Mouse (Mus musculus) liver, embryonic 11.5 days (tissue): ENCODE measurements around the gene Slc15a5. TPM values are rescaled to one million over a fixed set of nuclear protein-coding genes. Genes with fewer than 3 reads are reported as not detected.
"Not testable (repeated sequence)": the region's sequence is repeated elsewhere in the genome, so short reads cannot be mapped to it uniquely, and the experiment has no call there.

Source experiments
- ATAC-seq: fragments of 200-750 bp; cut with Nextera tagmentation; replicated peaks from 2 replicates; pipeline ENCODE4 v1.8.0; 2017; ENCODE audit warnings: moderate number of reproducible peaks, mild to moderate bottlenecking, moderate TSS enrichment, moderate library complexity; ENCODE audit not compliant: low FRiP score
- DNase-seq: peaks from one replicate; pipeline ENCODE4 v3.0.0-alpha.2; 2017; ENCODE audit warnings: low spot score
- H3K27ac ChIP-seq: fragments of 300-500 bp; sonication (generic); 2 replicates; pipeline ENCODE4 v1.5.1; 2014; ENCODE audit warnings: mild to moderate bottlenecking, low read depth, low read length, control low read depth
- H3K27me3 ChIP-seq: fragments of 300-500 bp; sonication (generic); replicated peaks from 2 replicates; pipeline ENCODE4 v1.6.1; 2014; ENCODE audit warnings: low read length, mixed read lengths; ENCODE audit not compliant: control insufficient read depth, insufficient read depth
- H3K36me3 ChIP-seq: fragments of 300-500 bp; sonication (generic); 2 replicates; pipeline ENCODE4 v1.6.1; 2014; ENCODE audit warnings: mild to moderate bottlenecking, low read length, moderate library complexity, mixed read lengths; ENCODE audit not compliant: control insufficient read depth, insufficient read depth
- H3K4me1 ChIP-seq: fragments of 300-500 bp; sonication (generic); replicated peaks from 2 replicates; pipeline ENCODE4 v1.6.1; 2014; ENCODE audit warnings: low read length, mixed read lengths; ENCODE audit not compliant: control insufficient read depth, insufficient read depth
- H3K4me2 ChIP-seq: fragments of 300-500 bp; sonication (generic); 2 replicates; pipeline ENCODE4 v1.6.1; 2014; ENCODE audit warnings: mild to moderate bottlenecking, control low read depth, moderate library complexity
- H3K4me3 ChIP-seq: fragments of 300-500 bp; sonication (generic); 2 replicates; pipeline ENCODE4 v1.5.1; 2014; ENCODE audit warnings: low read depth, low read length, control low read depth
- H3K9ac ChIP-seq: fragments of 300-500 bp; sonication (generic); 2 replicates; pipeline ENCODE4 v1.6.1; 2014; ENCODE audit warnings: low read depth, low read length, control low read depth
- H3K9me3 ChIP-seq: fragments of 300-500 bp; sonication (generic); 2 replicates; pipeline ENCODE4 v1.6.1; 2016; ENCODE audit warnings: low read length, inconsistent platforms, mixed read lengths; ENCODE audit not compliant: control insufficient read depth
- WGBS: fragments of 180-500 bp; shearing (Covaris S2); extraction: QIAGEN DNeasy Blood & Tissue Kit; methylation state at CpG from one replicate; pipeline ENCODE4 v1.1.7; 2014; 5-methylcytosine and 5-hydroxymethylcytosine counted together
- polyA plus RNA-seq: library from polyadenylated mRNA; unstranded; fragments of >200 nt; fragmentation: Nextera tagmentation; extraction: Ambion mirVana; gene quantifications from 2 replicates; pipeline ENCODE4 v1.2.1, GENCODE M21; 2014

The Slc15a5 gene
- polyA plus RNA-seq, 1 experiment from 2014 or later: not detected

GRCm38 (mm10) chr6:138089084-138089483 lies 9.4 kb upstream of the Slc15a5 start:
- DNase-seq: no peak
- WGBS: 58% methylated on average over 8 of the region's 8 CpGs
- H3K4me1 ChIP-seq: no peaks in the 10 kb centered on the region
- H3K27ac ChIP-seq: no peak overlapping the region
- H3K36me3 ChIP-seq: no peaks in the 10 kb centered on the region
- no peak overlapping the region for H3K4me3 ChIP-seq
- H3K4me2 ChIP-seq: no peak overlapping the region
- no peak overlapping the region for H3K9ac ChIP-seq
- no peaks in the 10 kb centered on the region for H3K27me3 ChIP-seq
- ATAC-seq: no peak
- H3K9me3 ChIP-seq: no peaks in the 10 kb centered on the region

GRCm38 (mm10) chr6:138086421-138086820 lies 6.7 kb upstream of the Slc15a5 start:
- H3K27ac ChIP-seq, H3K27me3 ChIP-seq, DNase-seq, ATAC-seq, H3K4me2 ChIP-seq, H3K4me1 ChIP-seq, H3K36me3 ChIP-seq, H3K4me3 ChIP-seq, H3K9ac ChIP-seq, H3K9me3 ChIP-seq: not testable (repeated sequence)

GRCm38 (mm10) chr6:138080778-138081549 lies 1.2 kb upstream of the Slc15a5 start:
- no peaks in the 10 kb centered on the region for H3K27me3 ChIP-seq
- H3K4me3 ChIP-seq: no peak overlapping the region
- H3K27ac ChIP-seq: no peak overlapping the region
- DNase-seq (no peak), ATAC-seq (no peak)
- H3K9ac ChIP-seq: no peak overlapping the region
- no peak overlapping the region for H3K4me2 ChIP-seq
- H3K9me3 ChIP-seq: no peaks in the 10 kb centered on the region
- 78% methylated on average over 6 of the region's 6 CpGs for WGBS
- H3K36me3 ChIP-seq: no peaks in the 10 kb centered on the region
- no peaks in the 10 kb centered on the region for H3K4me1 ChIP-seq

- H3K27ac ChIP-seq: no peak overlapping the region
- H3K4me1 ChIP-seq: no peaks in the 10 kb centered on the region
Measured at GRCm38 (mm10) chr6:138077681-138078439, 1.9 kb downstream of the Slc15a5 start.

GRCm38 (mm10) chr6:138075723-138076122 lies 4.0 kb downstream of the Slc15a5 start:
- no peak overlapping the region for H3K4me3 ChIP-seq
- no peaks in the 10 kb centered on the region for H3K36me3 ChIP-seq
- H3K9ac ChIP-seq: no peak overlapping the region
- no peaks in the 10 kb centered on the region; the same call in 1 of the 2 replicates for H3K9me3 ChIP-seq
- H3K4me2 ChIP-seq: no peak overlapping the region
- H3K27me3 ChIP-seq: no peaks in the 10 kb centered on the region
- no peak for ATAC-seq
- DNase-seq: no peak
- H3K4me1 ChIP-seq: no peaks in the 10 kb centered on the region
- 93% methylated on average over 1 of the region's 1 CpGs for WGBS
- no peak overlapping the region for H3K27ac ChIP-seq

More at GRCm38 (mm10) chr6:138077681-138078439, 1.9 kb downstream of the Slc15a5 start:
- DNase-seq: no peak
- no peak overlapping the region for H3K9ac ChIP-seq
- H3K4me3 ChIP-seq: no peak overlapping the region
- H3K27me3 ChIP-seq: no peaks in the 10 kb centered on the region
- no peak overlapping the region for H3K4me2 ChIP-seq
- ATAC-seq: no peak
- 64% methylated on average over 5 of the region's 5 CpGs for WGBS
- no peaks in the 10 kb centered on the region for H3K36me3 ChIP-seq
- H3K9me3 ChIP-seq: no peaks in the 10 kb centered on the region; the same call in 1 of the 2 replicates

GRCm38 (mm10) chr6:138073540-138073939 lies 6.2 kb downstream of the Slc15a5 start:
- DNase-seq (no peak), ATAC-seq (no peak)
- Histone ChIP-seq H3K4me1 (no peaks in the 10 kb centered on the region), H3K27me3 (no peaks in the 10 kb centered on the region), H3K36me3 (no peaks in the 10 kb centered on the region), H3K9me3 (no peaks in the 10 kb centered on the region; the same call in 1 of the 2 replicates), H3K9ac (no peak overlapping the region), H3K4me2 (no peak overlapping the region), H3K27ac (no peak overlapping the region), H3K4me3 (no peak overlapping the region)
- 71% methylated on average over 2 of the region's 2 CpGs for WGBS

- H3K27ac ChIP-seq: no peak overlapping the region
- no peak for ATAC-seq
- no peaks in the 10 kb centered on the region for H3K27me3 ChIP-seq
- no peak overlapping the region for H3K9ac ChIP-seq
- no peaks in the 10 kb centered on the region for H3K36me3 ChIP-seq
- DNase-seq: no peak
- H3K4me3 ChIP-seq: no peak overlapping the region
- H3K4me1 ChIP-seq: no peaks in the 10 kb centered on the region
- WGBS: 80% methylated on average over 8 of the region's 8 CpGs
- H3K4me2 ChIP-seq: no peak overlapping the region
- no peaks in the 10 kb centered on the region; the same call in 1 of the 2 replicates for H3K9me3 ChIP-seq
Measured at GRCm38 (mm10) chr6:138072963-138073339, 6.8 kb downstream of the Slc15a5 start.

GRCm38 (mm10) chr6:138072110-138072962 lies 7.4 kb downstream of the Slc15a5 start:
- 83% methylated on average over 5 of the region's 5 CpGs for WGBS
- no peaks in the 10 kb centered on the region for H3K36me3 ChIP-seq
- ATAC-seq: no peak
- H3K27ac ChIP-seq: no peak overlapping the region
- H3K4me2 ChIP-seq: no peak overlapping the region
- no peaks in the 10 kb centered on the region for H3K27me3 ChIP-seq
- no peak overlapping the region for H3K9ac ChIP-seq
- H3K4me1 ChIP-seq: no peaks in the 10 kb centered on the region
- no peaks in the 10 kb centered on the region; the same call in 1 of the 2 replicates for H3K9me3 ChIP-seq
- no peak overlapping the region for H3K4me3 ChIP-seq
- DNase-seq: no peak
